Mouse (Mus musculus) liver, adult 2 months (tissue): ENCODE results near the gene Mapk13.

Experiments
- CTCF ChIP-seq: fragments of 200-500 bp; IDR thresholded peaks from 2 replicates; pipeline ENCODE4 v1.5.1; 2011; ENCODE audit warnings: low read depth, low read length, control low read depth
- POLR2A ChIP-seq: fragments of 200-500 bp; IDR thresholded peaks from 2 replicates; pipeline ENCODE4 v1.6.1; 2011; ENCODE audit warnings: low read length, control low read depth; ENCODE audit not compliant: insufficient read depth; ENCODE audit errors: extremely low read depth

- TF ChIP-seq POLR2A (no peak), CTCF (no peak)
These were observed 15.9 kb downstream of the Mapk13 start for GRCm38 (mm10) chr17:28785036-28785435.
